25 mouse cellular contexts compared by ENCODE assay signal in genomic region chr6:97821811-97822210, GRCm38 (mm10). TPM values are rescaled to one million over a fixed set of nuclear protein-coding genes. Genes with fewer than 3 reads are reported as not detected.
DNase-seq lines count a peak whose midpoint lies in the region; ATAC-seq and TF ChIP-seq lines count a peak whose summit lies in the region.
"Had no signal": no experiment of that assay in that cellular context is flagged by ENCODE, and none has a peak within 500 bp of the region (broad histone marks: within the 10 kb centered on the region; RNA-seq: fewer than 3 reads in every experiment).

No protein-coding gene starts in this region.

- peak overlapping the region; percentile 80 for H3K27ac ChIP-seq in gastrocnemius, adult 2 months
- no peak overlapping the region for H3K27ac ChIP-seq in forebrain, embryonic 16.5 days (ENCODE audit: low read length)
- H3K27ac ChIP-seq: embryonic facial prominence, embryonic 10.5 days; embryonic facial prominence, embryonic 13.5 days; forebrain, embryonic 12.5 days; forebrain, embryonic 15.5 days; hindbrain, embryonic 10.5 days; hindbrain, embryonic 13.5 days had no signal

- H3K9me3 ChIP-seq in forebrain, embryonic 16.5 days (ENCODE audit: control insufficient read depth, low read length) = no peaks in the 10 kb centered on the region
- H3K9me3 ChIP-seq: embryonic facial prominence, embryonic 10.5 days; embryonic facial prominence, embryonic 13.5 days; forebrain, embryonic 12.5 days; forebrain, embryonic 15.5 days; hindbrain, embryonic 10.5 days; hindbrain, embryonic 13.5 days had no signal

- H3K9ac ChIP-seq in forebrain, embryonic 16.5 days (replicated peaks; ENCODE audit: low read depth, low read length) = no peak overlapping the region
- H3K9ac ChIP-seq: embryonic facial prominence, embryonic 13.5 days; forebrain, embryonic 12.5 days; forebrain, embryonic 15.5 days; hindbrain, embryonic 13.5 days had no signal

- H3K4me1 ChIP-seq in forebrain, embryonic 16.5 days (replicated peaks; ENCODE audit: control insufficient read depth, insufficient read depth, low read length) = no peaks in the 10 kb centered on the region
- H3K4me1 ChIP-seq: forebrain, embryonic 12.5 days; forebrain, embryonic 15.5 days; hindbrain, embryonic 10.5 days; hindbrain, embryonic 13.5 days had no signal

- H3K27me3 ChIP-seq in forebrain, embryonic 16.5 days (replicated peaks; ENCODE audit: control insufficient read depth, insufficient read depth, low read length) = no peaks in the 10 kb centered on the region
- H3K27me3 ChIP-seq: embryonic facial prominence, embryonic 13.5 days; forebrain, embryonic 12.5 days; forebrain, embryonic 15.5 days; hindbrain, embryonic 13.5 days had no signal

- H3K36me3 ChIP-seq in forebrain, embryonic 16.5 days (ENCODE audit: control insufficient read depth, insufficient read depth) = no peaks in the 10 kb centered on the region
- H3K36me3 ChIP-seq: embryonic facial prominence, embryonic 10.5 days; embryonic facial prominence, embryonic 13.5 days; forebrain, embryonic 12.5 days; forebrain, embryonic 15.5 days; hindbrain, embryonic 10.5 days; hindbrain, embryonic 13.5 days had no signal

- DNase-seq in gastrocnemius, adult 2 months = no peak
- DNase-seq in gastrocnemius, postnatal 10 days = no peak
- peak; percentile 43 for DNase-seq in retina, postnatal 1 day
- no peak for DNase-seq in retina, embryonic 14.5 days (ENCODE audit: low spot score)
- no peak for DNase-seq in kidney, postnatal 4 days
- DNase-seq: adrenal gland, adult 8-10 months; adrenal gland, postnatal 25 days; cerebellum, adult 11 months; cerebellum, adult 2 months; cerebellum, adult 9-11 months; cerebellum, postnatal 25 days; embryo, embryonic 11 days; gastrocnemius, postnatal 25 days had no signal

- no peak overlapping the region for H3K4me3 ChIP-seq in gastrocnemius, adult 2 months
- no peak overlapping the region for H3K4me3 ChIP-seq in forebrain, embryonic 16.5 days (replicated peaks; ENCODE audit: low read length)
- H3K4me3 ChIP-seq: embryonic facial prominence, embryonic 10.5 days; embryonic facial prominence, embryonic 13.5 days; erythroblast, embryonic 14.5 days; forebrain, embryonic 12.5 days; forebrain, embryonic 15.5 days; hindbrain, embryonic 10.5 days; hindbrain, embryonic 13.5 days had no signal

- TF ChIP-seq CTCF in gastrocnemius, adult 2 months (IDR thresholded peaks at IDR 0.05) = no peak

- WGBS in forebrain, embryonic 16.5 days = 73% methylated on average over 7 of the region's 7 CpGs

- ATAC-seq in megakaryocyte, adult 5-6 weeks (ENCODE audit: poor library complexity, severe bottlenecking) = peak; percentile 17; the same call in 1 of the 2 replicates
- no peak for ATAC-seq in forebrain, embryonic 16.5 days
- ATAC-seq: activated CD4-positive, CD25-positive, alpha-beta regulatory T cell, adult 4 months; forebrain, embryonic 15.5 days; hindbrain, embryonic 16.5 days had no signal

- intact Hi-C loops in gastrocnemius, adult 2 months (cut with DNase I) = no loop called here

- no peak overlapping the region for H3K4me2 ChIP-seq in forebrain, embryonic 16.5 days (ENCODE audit: low read length)
- H3K4me2 ChIP-seq: embryonic facial prominence, embryonic 13.5 days; forebrain, embryonic 12.5 days; forebrain, embryonic 15.5 days; heart, embryonic 11.5 days; hindbrain, embryonic 13.5 days had no signal

RNA-seq across cellular contexts. Expression of gene Mitf, which starts 15.0 kb away (rescaled TPM):
- total RNA-seq in gastrocnemius, adult 2 months (2021) = 10 to 100 TPM; 14.4 to 21.6 TPM
- total RNA-seq in gastrocnemius, postnatal 10 days (2021) = 1 to 10 TPM; 5.4 to 5.8 TPM
- 11.1 and 15.6 TPM in 2 replicates for total RNA-seq in megakaryocyte, adult 5-6 weeks (2015)
- total RNA-seq in megakaryocyte, adult 5-6 weeks (2017) = 8.8 and 14.4 TPM in 2 replicates
- polyA plus RNA-seq in forebrain, embryonic 16.5 days (2015; fragmentation: Nextera tagmentation; extraction: Ambion mirVana) = 0.62 and 0.84 TPM in 2 replicates
- polyA plus RNA-seq: erythroblast, embryonic 14.5 days had no signal
